Mouse (Mus musculus) MEL (cell line): Measurements from ENCODE around the gene Als2cr12. TPM values are rescaled to one million over a fixed set of nuclear protein-coding genes. Genes with fewer than 3 reads are reported as not detected.

Experiments used
- DNase-seq: peaks from one replicate; pipeline ENCODE4 v3.0.0; 2011; ENCODE audit warnings: low read depth, low spot score
- H3K27ac ChIP-seq: 2 replicates; pipeline ENCODE4 v1.5.1; 2012; ENCODE audit warnings: low read depth, mild to moderate bottlenecking, control low read depth, low read length, moderate library complexity; ENCODE audit not compliant: control insufficient read depth
- H3K27me3 ChIP-seq, 2 experiments: fragments of 150-350 bp in 1 of 2; sonication (generic) in 1 of 2; 2 replicates each; pipeline ENCODE4 v1.6.1; 2012; ENCODE audit warnings: low read length in 2 of 2, mild to moderate bottlenecking in 2 of 2, improper control_type of control experiment in 1 of 2, moderate library complexity in 1 of 2; ENCODE audit not compliant: insufficient read depth in 2 of 2, control insufficient read depth in 1 of 2
- H3K36me3 ChIP-seq, 2 experiments: 2 replicates each; pipeline ENCODE4 v1.6.1; 2012 to 2014; ENCODE audit warnings: low read length in 2 of 2, improper control_type of control experiment in 1 of 2, inconsistent platforms in 1 of 2, mild to moderate bottlenecking in 1 of 2; ENCODE audit not compliant: insufficient read depth in 2 of 2, control insufficient read depth in 1 of 2
- H3K4me1 ChIP-seq, 2 experiments: fragments of 150-350 bp in 1 of 2; sonication (generic) in 1 of 2; 2 replicates each; pipeline ENCODE4 v1.6.1; 2012; ENCODE audit warnings: low read length in 2 of 2, improper control_type of control experiment in 1 of 2, mild to moderate bottlenecking in 1 of 2; ENCODE audit not compliant: insufficient read depth in 2 of 2, control insufficient read depth in 1 of 2
- H3K4me3 ChIP-seq, 2 experiments: fragments of 150-350 bp in 1 of 2; sonication (generic) in 1 of 2; 2 replicates each; pipeline ENCODE4 v1.5.1; 2012; ENCODE audit warnings: low read depth in 2 of 2, low read length in 2 of 2, mild to moderate bottlenecking in 2 of 2, moderate library complexity in 2 of 2, control low read depth in 1 of 2, improper control_type of control experiment in 1 of 2; ENCODE audit not compliant: control insufficient read depth in 1 of 2, insufficient read depth in 1 of 2
- H3K79me2 ChIP-seq: 2 replicates; pipeline ENCODE4 v1.6.1; 2012; ENCODE audit warnings: mild to moderate bottlenecking, low read length, moderate library complexity; ENCODE audit not compliant: control insufficient read depth, poor library complexity, insufficient read depth
- H3K9ac ChIP-seq: 2 replicates; pipeline ENCODE4 v1.6.1; 2012; ENCODE audit warnings: low read depth, mild to moderate bottlenecking, control low read depth, low read length, moderate library complexity; ENCODE audit not compliant: control insufficient read depth, poor library complexity, severe bottlenecking
- H3K9me3 ChIP-seq: fragments of 150-350 bp; sonication (generic); replicated peaks from 2 replicates; pipeline ENCODE4 v1.6.1; 2012; ENCODE audit warnings: mild to moderate bottlenecking, low read length, improper control_type of control experiment, moderate library complexity; ENCODE audit not compliant: insufficient read depth
- BHLHE40 ChIP-seq: IDR thresholded peaks from 2 replicates; pipeline ENCODE4 v1.6.1; 2012; ENCODE audit warnings: low read depth, mild to moderate bottlenecking, inconsistent platforms, low read length, improper control_type of control experiment, borderline replicate concordance
- CHD1 ChIP-seq: IDR thresholded peaks from 2 replicates; pipeline ENCODE4 v1.6.1; 2012; ENCODE audit warnings: low read depth, mild to moderate bottlenecking, inconsistent platforms, low read length, improper control_type of control experiment
- E2F4 ChIP-seq: IDR thresholded peaks from 2 replicates; pipeline ENCODE4 v1.6.1; 2011; ENCODE audit warnings: low read depth, low read length, improper control_type of control experiment, borderline replicate concordance
- ELF1 ChIP-seq: IDR thresholded peaks from 2 replicates; pipeline ENCODE4 v1.6.1; 2014; ENCODE audit warnings: low read depth, mild to moderate bottlenecking, inconsistent platforms, low read length, improper control_type of control experiment, moderate library complexity
- EP300 ChIP-seq, 2 experiments: IDR thresholded peaks; 2 replicates each; pipeline ENCODE4 v1.6.1; 2011; ENCODE audit warnings: improper control_type of control experiment in 2 of 2, low read length in 2 of 2, low read depth in 1 of 2, mild to moderate bottlenecking in 1 of 2
- HCFC1 ChIP-seq: IDR thresholded peaks from 2 replicates; pipeline ENCODE4 v1.6.1; 2012; ENCODE audit warnings: low read depth, mild to moderate bottlenecking, inconsistent platforms, low read length, improper control_type of control experiment, moderate library complexity
- JUND ChIP-seq: IDR thresholded peaks from 2 replicates; pipeline ENCODE4 v1.6.1; 2011; ENCODE audit warnings: low read depth, mild to moderate bottlenecking, improper control_type of control experiment, low read length
- KAT2A ChIP-seq: conservative IDR thresholded peaks from 2 replicates; pipeline ENCODE4 v1.6.1; 2012; ENCODE audit warnings: low read depth, low read length, improper control_type of control experiment, inconsistent platforms
- MAFK ChIP-seq: IDR thresholded peaks from 2 replicates; pipeline ENCODE4 v1.6.1; 2011; ENCODE audit warnings: low read depth, mild to moderate bottlenecking, low read length, improper control_type of control experiment, borderline replicate concordance
- MAX ChIP-seq: IDR thresholded peaks from 2 replicates; pipeline ENCODE4 v1.6.1; 2011; ENCODE audit warnings: low read length, improper control_type of control experiment
- MEF2A ChIP-seq: IDR thresholded peaks from 2 replicates; pipeline ENCODE4 v1.6.1; 2014; ENCODE audit warnings: low read depth, mild to moderate bottlenecking, inconsistent platforms, low read length, improper control_type of control experiment; ENCODE audit not compliant: poor library complexity, insufficient replicate concordance, severe bottlenecking; ENCODE audit errors: extremely low read depth
- MYC ChIP-seq: IDR thresholded peaks from 2 replicates; pipeline ENCODE4 v1.6.1; 2011; ENCODE audit warnings: low read depth, mild to moderate bottlenecking, low read length, improper control_type of control experiment, moderate library complexity
- NELFE ChIP-seq: IDR thresholded peaks from 2 replicates; pipeline ENCODE4 v1.6.1; 2011; ENCODE audit warnings: low read depth, low read length, improper control_type of control experiment
- NRF1 ChIP-seq: IDR thresholded peaks from 2 replicates; pipeline ENCODE4 v1.6.1; 2014; ENCODE audit warnings: low read depth, mild to moderate bottlenecking, inconsistent platforms, low read length, improper control_type of control experiment, moderate library complexity; ENCODE audit not compliant: poor library complexity, insufficient read depth, severe bottlenecking
- POLR2AphosphoS2 ChIP-seq: IDR thresholded peaks from 2 replicates; pipeline ENCODE4 v1.6.1; 2011; ENCODE audit warnings: low read length, improper control_type of control experiment
- POLR2AphosphoS5 ChIP-seq: IDR thresholded peaks from 2 replicates; pipeline ENCODE4 v1.6.1; 2012; ENCODE audit warnings: low read depth, borderline replicate concordance, mild to moderate bottlenecking, inconsistent platforms, low read length, moderate library complexity, mixed read lengths
- SIN3A ChIP-seq: IDR thresholded peaks from 2 replicates; pipeline ENCODE4 v1.6.1; 2012; ENCODE audit warnings: low read length, improper control_type of control experiment, inconsistent platforms
- SMC3 ChIP-seq: IDR thresholded peaks from 2 replicates; pipeline ENCODE4 v1.6.1; 2011; ENCODE audit warnings: low read depth, low read length, improper control_type of control experiment
- TBP ChIP-seq: IDR thresholded peaks from 2 replicates; pipeline ENCODE4 v1.8.0; 2011; ENCODE audit warnings: low read depth, low read length, improper control_type of control experiment
- TCF12 ChIP-seq: IDR thresholded peaks from 2 replicates; pipeline ENCODE4 v1.6.1; 2014; ENCODE audit warnings: low read depth, mild to moderate bottlenecking, inconsistent platforms, low read length, improper control_type of control experiment, moderate library complexity
- USF1 ChIP-seq: IDR thresholded peaks from 2 replicates; pipeline ENCODE4 v1.6.1; 2014; ENCODE audit warnings: low read depth, mild to moderate bottlenecking, inconsistent platforms, low read length, improper control_type of control experiment, moderate library complexity
- ZC3H11A ChIP-seq: IDR thresholded peaks from 2 replicates; pipeline ENCODE4 v1.6.1; 2012; ENCODE audit warnings: low read depth, mild to moderate bottlenecking, inconsistent platforms, low read length, improper control_type of control experiment
- polyA plus RNA-seq, 2 experiments: library from polyadenylated mRNA; stranded (reverse) in 1 of 2; unstranded in 1 of 2; fragments of >175 nt in 1 of 2; fragments of >200 nt in 1 of 2; gene quantifications; 2 replicates each; pipeline versions ENCODE4 v1.2.1 to v1.2.4; 2012; ENCODE audit warnings: low replicate concordance in 2 of 2, low read depth in 1 of 2; ENCODE audit not compliant: insufficient read length in 2 of 2, insufficient read depth in 1 of 2, missing spikeins in 1 of 2
- total RNA-seq: library from RNA; depleted of rRNA; stranded (reverse); fragments of 300-350 nt; gene quantifications from 2 replicates; pipeline ENCODE4 v1.2.3, GENCODE M21; 2012

The Als2cr12 gene
- total and polyA plus RNA-seq, 3 experiments, result not detected

GRCm38 (mm10) chr1:58613786-58614185 is 82.0 kb downstream of the Als2cr12 start:
- H3K36me3 ChIP-seq, result peaks cover 0 to 15% of the 10 kb centered on the region in 2 experiments; a peak in 2 of 4 replicates
- peak; percentile 68 for DNase-seq
- no peak overlapping the region for H3K9ac ChIP-seq
- peaks cover 5 to 15% of the 10 kb centered on the region in 2 experiments for H3K4me1 ChIP-seq
- no peaks in the 10 kb centered on the region; a peak in 1 of 4 replicates for H3K27me3 ChIP-seq
- H3K9me3 ChIP-seq, result no peaks in the 10 kb centered on the region
- H3K27ac ChIP-seq, result no peak overlapping the region
- no peak for TF ChIP-seq MEF2A
- no peak for TF ChIP-seq E2F4
- no peak for TF ChIP-seq ZC3H11A
- TF ChIP-seq POLR2AphosphoS5, result no peak
- TF ChIP-seq EP300 (IDR thresholded peaks at IDR 0.05; ENCODE audit: low read depth in 1 of 2, low read length in 2 of 2), result no peak
- TF ChIP-seq MAFK, result no peak
- TF ChIP-seq CHD1, result no peak
- TF ChIP-seq USF1, result no peak
- TF ChIP-seq TCF12, result no peak
- no peak overlapping the region for H3K4me3 ChIP-seq
- no peaks in the 10 kb centered on the region for H3K79me2 ChIP-seq

- Histone ChIP-seq H3K4me1 (peaks cover 0 to 8% of the 10 kb centered on the region in 2 experiments; a peak in 2 of 4 replicates), H3K9me3 (no peaks in the 10 kb centered on the region), H3K79me2 (no peaks in the 10 kb centered on the region)
- no peak for DNase-seq
- TF ChIP-seq SMC3 (no peak), MAX (no peak), JUND (no peak), NRF1 (no peak), MAFK (no peak), ZC3H11A (no peak), NELFE (no peak), HCFC1 (no peak), USF1 (no peak), ELF1 (no peak), CHD1 (no peak), TBP (no peak), KAT2A (no peak), BHLHE40 (no peak), POLR2AphosphoS2 (no peak), EP300 (IDR thresholded peaks at IDR 0.05; ENCODE audit: low read depth in 1 of 2, low read length in 2 of 2) (no peak), SIN3A (no peak), MYC (no peak)
- TF ChIP-seq, all 39 proteins: peak for 0
- no peak overlapping the region for H3K27ac ChIP-seq
- no peak overlapping the region for H3K9ac ChIP-seq
- H3K27me3 ChIP-seq, result no peaks in the 10 kb centered on the region; a peak in 1 of 4 replicates
- H3K4me3 ChIP-seq, result no peak overlapping the region
- peaks cover 0 to 5% of the 10 kb centered on the region in 2 experiments; a peak in 1 of 4 replicates for H3K36me3 ChIP-seq
Observed at GRCm38 (mm10) chr1:58610611-58611010, 85.2 kb downstream of the Als2cr12 start.
